Mouse (Mus musculus) limb, embryonic 12.5 days (tissue): ENCODE data around the gene Pkd1. TPM values are rescaled to one million over a fixed set of nuclear protein-coding genes. Genes with fewer than 3 reads are reported as not detected.

Source experiments
- microRNA-seq: library from miRNA; unstranded; fragments of <30 nt; microRNA quantifications from one replicate; pipeline ENCODE4, GENCODE M21; 2017
- polyA plus RNA-seq: library from polyadenylated mRNA; unstranded; fragments of >200 nt; fragmentation: Nextera tagmentation; extraction: Ambion mirVana; gene quantifications from 2 replicates; pipeline ENCODE4 v1.2.1, GENCODE M21; 2016

Gene Pkd1
- polyA plus RNA-seq, 1 experiment from 2014 or later: 23.2 TPM

Small RNA genes within 50 kb of the gene (microRNA-seq; reads per million reads assigned to microRNA genes)
- not detected for gene Gm24589

Other genes starting within 250 kb of the Pkd1 start
- gene Abca17, start 198.8 kb upstream of the Pkd1 start, polyA plus RNA-seq: 0.08 TPM in 1 of 2 replicates, not detected in the other
- gene Abca3, start 197.9 kb upstream of the Pkd1 start, polyA plus RNA-seq: 4.7 and 4.8 TPM in 2 replicates
- 362 and 373 TPM in 2 replicates for gene Rnps1, start 135.3 kb upstream of the Pkd1 start, polyA plus RNA-seq
- 95.6 and 102 TPM in 2 replicates for gene Eci1, start 123.2 kb upstream of the Pkd1 start, polyA plus RNA-seq
- gene Dnase1l2, start 106.7 kb upstream of the Pkd1 start, polyA plus RNA-seq: 2.8 and 3.4 TPM in 2 replicates
- 37.2 and 45.6 TPM in 2 replicates for gene E4f1, start 79.5 kb upstream of the Pkd1 start, polyA plus RNA-seq
- gene Pgp, start 79.4 kb upstream of the Pkd1 start, polyA plus RNA-seq: 54.9 and 56.6 TPM in 2 replicates
- not detected in 2 replicates for gene Bricd5, start 76.0 kb upstream of the Pkd1 start, polyA plus RNA-seq
- 34.7 and 35.5 TPM in 2 replicates for gene Mlst8, start 70.8 kb upstream of the Pkd1 start, polyA plus RNA-seq
- gene Caskin1, start 61.2 kb upstream of the Pkd1 start, polyA plus RNA-seq: 6.1 and 6.5 TPM in 2 replicates
- 97.4 and 101 TPM in 2 replicates for gene Traf7, start 21.9 kb upstream of the Pkd1 start, polyA plus RNA-seq
- gene Rab26, start 15.6 kb upstream of the Pkd1 start, polyA plus RNA-seq: 3.2 and 4.0 TPM in 2 replicates
- 68.6 and 77.7 TPM in 2 replicates for gene Tsc2, start 82.8 kb downstream of the Pkd1 start, polyA plus RNA-seq
- 23.3 and 24.9 TPM in 2 replicates for gene Nthl1, start 82.8 kb downstream of the Pkd1 start, polyA plus RNA-seq
- 58.9 and 59.3 TPM in 2 replicates for gene Slc9a3r2, start 100.5 kb downstream of the Pkd1 start, polyA plus RNA-seq
- 0.49 and 1.3 TPM in 2 replicates for gene Npw, start 108.6 kb downstream of the Pkd1 start, polyA plus RNA-seq
- 24.5 and 28.4 TPM in 2 replicates for gene Zfp598, start 119.9 kb downstream of the Pkd1 start, polyA plus RNA-seq
- 7.5 and 8.2 TPM in 2 replicates for gene Syngr3, start 140.1 kb downstream of the Pkd1 start, polyA plus RNA-seq
- 49.7 and 53.5 TPM in 2 replicates for gene Gfer, start 146.3 kb downstream of the Pkd1 start, polyA plus RNA-seq
- gene Noxo1, start 146.4 kb downstream of the Pkd1 start, polyA plus RNA-seq: 1.7 and 1.8 TPM in 2 replicates
- 99.7 and 103 TPM in 2 replicates for gene Tbl3, start 157.8 kb downstream of the Pkd1 start, polyA plus RNA-seq
- 0.29 and 0.41 TPM in 2 replicates for gene Rnf151, start 168.2 kb downstream of the Pkd1 start, polyA plus RNA-seq
- 1,161 and 1,172 TPM in 2 replicates for gene Rps2, start 168.3 kb downstream of the Pkd1 start, polyA plus RNA-seq
- gene Ndufb10, start 174.6 kb downstream of the Pkd1 start, polyA plus RNA-seq: 206 and 217 TPM in 2 replicates
- not detected in 2 replicates for gene Rpl3l, start 178.0 kb downstream of the Pkd1 start, polyA plus RNA-seq
- 22.7 and 24.1 TPM in 2 replicates for gene Msrb1, start 186.8 kb downstream of the Pkd1 start, polyA plus RNA-seq
- 2.7 and 4.0 TPM in 2 replicates for gene Hs3st6, start 203.2 kb downstream of the Pkd1 start, polyA plus RNA-seq